Mouse (Mus musculus) heart, postnatal 0 days (tissue): ENCODE data around the gene Fcna. TPM values are rescaled to one million over a fixed set of nuclear protein-coding genes. Genes with fewer than 3 reads are reported as not detected.

Experiments
- ATAC-seq: fragments of 200-750 bp; cut with Nextera tagmentation; 2 replicates; pipeline ENCODE4 v1.8.0; 2017; ENCODE audit warnings: low read depth, moderate number of reproducible peaks, moderate library complexity; ENCODE audit not compliant: insufficient read depth
- DNase-seq: peaks from one replicate; pipeline ENCODE4 v3.0.0-alpha.2; 2016; ENCODE audit warnings: low spot score
- H3K27ac ChIP-seq: fragments of 300-500 bp; sonication (generic); 2 replicates; pipeline ENCODE4 v1.5.1; 2014; ENCODE audit warnings: low read depth, mild to moderate bottlenecking
- H3K27me3 ChIP-seq: fragments of 300-500 bp; sonication (generic); 2 replicates; pipeline ENCODE4 v1.6.1; 2014; ENCODE audit warnings: low read length, mixed read lengths; ENCODE audit not compliant: control insufficient read depth, insufficient read depth
- H3K36me3 ChIP-seq: fragments of 300-500 bp; sonication (generic); replicated peaks from 2 replicates; pipeline ENCODE4 v1.6.1; 2014; ENCODE audit warnings: low read length, mixed read lengths; ENCODE audit not compliant: control insufficient read depth, insufficient read depth
- H3K4me1 ChIP-seq: fragments of 300-500 bp; sonication (generic); 2 replicates; pipeline ENCODE4 v1.6.1; 2014; ENCODE audit warnings: antibody characterized with exemption; ENCODE audit not compliant: control insufficient read depth, insufficient read depth
- H3K4me2 ChIP-seq: fragments of 300-500 bp; sonication (generic); 2 replicates; pipeline ENCODE4 v1.6.1; 2014; ENCODE audit warnings: low read depth, mild to moderate bottlenecking, low read length, moderate library complexity
- H3K4me3 ChIP-seq: fragments of 300-500 bp; sonication (generic); 2 replicates; pipeline ENCODE4 v1.5.1; 2014; ENCODE audit warnings: low read depth, low read length
- H3K9ac ChIP-seq: fragments of 300-500 bp; sonication (generic); replicated peaks from 2 replicates; pipeline ENCODE4 v1.6.1; 2014; ENCODE audit warnings: low read depth, low read length, mixed read lengths
- H3K9me3 ChIP-seq: fragments of 300-500 bp; sonication (generic); replicated peaks from 2 replicates; pipeline ENCODE4 v1.6.1; 2016; ENCODE audit warnings: low read length; ENCODE audit not compliant: control insufficient read depth
- CTCF ChIP-seq: IDR thresholded peaks from 2 replicates; pipeline ENCODE4 v1.5.1; 2016; ENCODE audit warnings: antibody characterized with exemption, control low read depth, low read depth
- EP300 ChIP-seq: IDR thresholded peaks from 2 replicates; pipeline ENCODE4 v1.6.1; 2016; ENCODE audit warnings: antibody characterized with exemption, low read depth
- WGBS: fragments of 180-500 bp; shearing (Covaris S2); extraction: QIAGEN DNeasy Blood & Tissue Kit; methylation state at CpG from one replicate; pipeline ENCODE4 v1.1.7; 2014; 5-methylcytosine and 5-hydroxymethylcytosine counted together
- polyA plus RNA-seq: library from polyadenylated mRNA; unstranded; fragments of >200 nt; fragmentation: Nextera tagmentation; extraction: Ambion mirVana; gene quantifications from 2 replicates; pipeline ENCODE4 v1.2.1, GENCODE M21; 2015
- total RNA-seq: library from RNA; depleted of rRNA; stranded (reverse); fragments of >200 nt; gene quantifications from 2 replicates; pipeline ENCODE4 v1.2.3, GENCODE M21; 2014; ENCODE audit warnings: low replicate concordance

The Fcna gene
- total and polyA plus RNA-seq, 2 experiments from 2014 or later: 1.9 to 4.8 TPM

DNA sequence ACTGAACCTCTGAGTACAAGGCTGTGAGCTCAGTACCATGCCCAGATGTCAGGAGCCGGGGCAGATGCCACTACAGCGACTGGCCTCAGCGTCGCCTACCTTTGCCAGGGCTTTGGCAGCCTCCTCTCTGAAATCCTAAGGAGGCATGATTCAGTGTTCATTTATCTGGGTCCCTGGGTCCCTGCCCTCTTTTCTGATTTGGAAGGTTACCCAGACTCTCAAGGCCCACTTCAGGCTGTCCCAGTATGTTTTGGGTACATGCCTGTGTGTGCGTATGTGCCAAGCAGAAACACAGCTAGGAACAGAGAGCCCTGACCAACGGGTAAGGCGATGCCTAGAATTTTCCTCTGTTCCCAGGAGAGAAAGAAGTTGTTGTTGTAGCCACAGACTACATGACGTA, 32.4 kb upstream of the Fcna start:
- H3K4me2 ChIP-seq: no peak overlapping the region
- DNase-seq (no peak), ATAC-seq (no peak)
- no peaks in the 10 kb centered on the region for H3K4me1 ChIP-seq
- no peak overlapping the region for H3K4me3 ChIP-seq
- no peaks in the 10 kb centered on the region for H3K36me3 ChIP-seq
- WGBS: 85% methylated on average over 8 of the region's 8 CpGs
- no peak overlapping the region for H3K9ac ChIP-seq
- H3K27me3 ChIP-seq: no peaks in the 10 kb centered on the region
- no peak overlapping the region for H3K27ac ChIP-seq
- H3K9me3 ChIP-seq: no peaks in the 10 kb centered on the region
- TF ChIP-seq CTCF (no peak), EP300 (no peak)

DNA sequence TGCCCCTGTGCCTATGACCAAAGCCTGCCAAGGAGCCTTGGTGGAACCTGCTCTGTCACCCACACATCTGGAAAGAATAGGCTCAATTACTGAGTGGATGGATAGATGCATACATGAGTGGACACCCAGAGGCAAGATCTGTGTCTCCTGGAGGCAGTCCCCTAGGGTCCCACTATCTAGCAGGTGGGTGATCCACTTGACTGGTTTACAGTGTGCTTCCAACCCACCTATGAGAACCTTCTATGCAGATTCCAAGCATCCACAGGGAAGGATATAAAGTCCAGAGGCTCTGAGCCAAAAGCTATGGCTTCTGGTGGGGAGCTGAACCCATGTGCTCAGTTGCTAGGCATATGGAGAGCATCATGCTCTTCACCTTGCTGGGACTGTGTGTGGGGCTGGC, 29.8 kb upstream of the Fcna start, which contains the start of gene Lcn5:
TSS of gene Lcn5 (plus strand) at position 301 of the 400 bp plus-strand sequence.
- ATAC-seq (no peak), DNase-seq (no peak)
- H3K4me3 ChIP-seq: no peak within 1 kb of the TSS
- H3K9ac ChIP-seq: no peak within 1 kb of the TSS
- H3K27ac ChIP-seq: no peak within 1 kb of the TSS
- no peaks in the 10 kb centered on the region for H3K4me1 ChIP-seq
- no peaks in the 10 kb centered on the region for H3K36me3 ChIP-seq
- no peaks in the 10 kb centered on the region for H3K27me3 ChIP-seq
- H3K9me3 ChIP-seq: no peaks in the 10 kb centered on the region
- no peak for TF ChIP-seq EP300
- no peak for TF ChIP-seq CTCF
- no peak within 1 kb of the TSS for H3K4me2 ChIP-seq

DNA sequence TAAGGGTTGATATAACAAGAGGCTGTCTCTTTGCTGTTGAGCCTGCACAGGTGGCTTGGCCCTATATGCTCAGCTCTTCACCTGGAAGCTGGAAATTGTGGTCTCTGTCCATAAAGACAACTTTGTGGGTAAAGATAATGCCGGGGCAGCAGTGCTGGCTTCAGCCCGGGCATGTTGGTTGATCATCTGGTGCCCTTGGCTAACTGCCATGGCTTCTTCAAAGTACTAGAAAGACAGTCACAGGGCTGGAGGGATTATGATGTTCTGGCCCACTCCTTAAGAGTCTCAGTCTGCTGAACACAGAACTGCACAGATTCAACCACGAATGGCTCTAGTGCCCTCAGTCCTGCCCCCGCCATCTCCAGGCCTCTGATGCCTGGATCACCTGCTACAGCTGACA, 29.4 kb upstream of the Fcna start:
- H3K9me3 ChIP-seq: no peaks in the 10 kb centered on the region
- TF ChIP-seq EP300 (no peak), CTCF (no peak)
- H3K4me2 ChIP-seq: no peak overlapping the region
- no peaks in the 10 kb centered on the region for H3K36me3 ChIP-seq
- H3K4me3 ChIP-seq: no peak overlapping the region
- H3K27me3 ChIP-seq: no peaks in the 10 kb centered on the region
- 54% methylated on average over 4 of the region's 4 CpGs for WGBS
- DNase-seq (no peak), ATAC-seq (no peak)
- no peak overlapping the region for H3K27ac ChIP-seq
- no peaks in the 10 kb centered on the region for H3K4me1 ChIP-seq
- H3K9ac ChIP-seq: no peak overlapping the region

DNA sequence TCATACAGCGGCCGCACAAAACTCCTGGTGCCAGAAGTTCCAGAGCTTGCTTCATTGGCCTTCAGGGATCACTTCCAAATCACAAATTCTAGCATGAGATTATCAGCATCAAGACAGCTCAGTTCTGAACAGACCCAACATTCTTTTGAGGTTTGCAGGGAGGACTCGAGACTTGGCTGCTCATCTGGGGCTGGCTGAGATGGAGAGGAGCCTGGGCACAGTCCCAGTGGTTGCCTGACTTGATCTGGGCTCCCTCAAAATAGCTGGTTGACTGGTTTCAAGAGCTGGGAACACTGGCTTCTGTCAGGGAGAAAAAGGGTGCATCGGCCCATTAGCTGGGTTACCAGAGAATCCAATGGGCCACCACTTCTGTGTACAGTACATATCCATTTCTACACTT, 28.9 kb upstream of the Fcna start:
- 70% methylated on average over 4 of the region's 4 CpGs for WGBS

DNA sequence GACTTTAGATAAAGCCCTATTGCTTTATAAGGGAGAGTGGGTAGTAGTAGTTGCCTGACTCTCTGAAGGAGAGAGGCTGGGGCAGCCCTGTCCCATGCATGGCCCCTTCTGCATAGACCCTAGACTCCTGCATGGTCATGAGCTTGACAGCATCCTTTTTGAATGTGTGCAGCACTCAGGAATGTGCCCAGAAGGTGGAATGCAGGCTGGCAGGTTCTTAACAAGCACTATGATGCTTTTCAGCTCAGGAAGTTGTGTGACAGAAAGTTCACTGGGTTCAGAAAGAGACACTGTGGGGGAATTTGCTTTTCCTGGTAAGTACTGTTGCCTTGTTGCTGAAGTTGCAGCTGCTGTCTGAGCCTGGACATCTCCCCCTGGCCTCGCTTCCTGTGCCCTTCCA, 26.7 kb upstream of the Fcna start:
- H3K9me3 ChIP-seq: no peaks in the 10 kb centered on the region
- DNase-seq (no peak), ATAC-seq (no peak)
- no peaks in the 10 kb centered on the region for H3K36me3 ChIP-seq
- no peak for TF ChIP-seq EP300
- 42% methylated on average over 1 of the region's 1 CpGs for WGBS
- H3K27me3 ChIP-seq: no peaks in the 10 kb centered on the region
- no peak overlapping the region for H3K9ac ChIP-seq
- H3K4me1 ChIP-seq: no peaks in the 10 kb centered on the region
- H3K27ac ChIP-seq: no peak overlapping the region
- no peak overlapping the region for H3K4me3 ChIP-seq
- H3K4me2 ChIP-seq: no peak overlapping the region

More for the DNA sequence above, 28.9 kb upstream of the Fcna start:
- no peak for ATAC-seq
- Histone ChIP-seq H3K27me3 (no peaks in the 10 kb centered on the region), H3K4me3 (no peak overlapping the region), H3K9ac (no peak overlapping the region), H3K27ac (no peak overlapping the region), H3K36me3 (no peaks in the 10 kb centered on the region), H3K4me2 (no peak overlapping the region), H3K4me1 (no peaks in the 10 kb centered on the region), H3K9me3 (no peaks in the 10 kb centered on the region)
- no peak for TF ChIP-seq EP300
- no peak for TF ChIP-seq CTCF
- no peak for DNase-seq

DNA sequence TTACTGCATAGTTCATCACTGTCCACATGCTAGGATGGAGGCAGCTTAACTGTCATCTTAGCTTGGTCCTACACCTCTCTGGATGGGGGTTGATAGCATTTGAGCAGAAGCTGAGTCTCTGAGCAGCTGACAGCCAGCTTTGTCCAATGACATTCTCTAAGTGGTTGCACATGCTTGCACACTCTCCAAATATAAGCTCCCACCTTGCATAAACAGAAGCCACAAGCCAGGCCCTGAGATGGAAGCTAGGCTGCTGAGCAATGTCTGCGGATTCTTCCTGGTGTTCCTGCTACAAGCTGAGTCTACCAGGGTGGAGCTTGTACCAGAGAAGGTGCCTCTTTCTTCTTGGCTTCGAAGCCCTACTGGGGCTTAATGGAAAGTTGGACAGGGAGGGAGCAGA, 25.1 kb upstream of the Fcna start, which contains the start of gene Lcn8:
TSS of gene Lcn8 (plus strand) at position 219 of the 400 bp plus-strand sequence.
- Histone ChIP-seq H3K9ac (no peak within 1 kb of the TSS), H3K4me2 (no peak within 1 kb of the TSS), H3K9me3 (no peaks in the 10 kb centered on the region), H3K27ac (no peak within 1 kb of the TSS), H3K27me3 (no peaks in the 10 kb centered on the region), H3K4me1 (no peaks in the 10 kb centered on the region), H3K36me3 (no peaks in the 10 kb centered on the region), H3K4me3 (no peak within 1 kb of the TSS)
- TF ChIP-seq EP300: no peak
- no peak for TF ChIP-seq CTCF
- WGBS: 70% methylated on average over 2 of the region's 2 CpGs
- DNase-seq (no peak), ATAC-seq (no peak)
